Mouse (Mus musculus) liver, postnatal 0 days (tissue): Measurements from ENCODE around the gene Gm12184.

Source experiments
- CTCF ChIP-seq: sonication (generic); IDR thresholded peaks from 2 replicates; pipeline ENCODE4 v1.5.1; 2016; ENCODE audit warnings: antibody characterized with exemption, low read depth
- EP300 ChIP-seq: IDR thresholded peaks from 2 replicates; pipeline ENCODE4 v1.6.1; 2016; ENCODE audit warnings: antibody characterized with exemption, low read depth, mild to moderate bottlenecking

GRCm38 (mm10) chr11:48841213-48841612 lies 14.8 kb upstream of the Gm12184 start:
- TF ChIP-seq CTCF (no peak), EP300 (no peak)
